Mouse (Mus musculus) gastrocnemius, postnatal 4 days (tissue): ENCODE data around the gene Ecm1. TPM values are rescaled to one million over a fixed set of nuclear protein-coding genes. Genes with fewer than 3 reads are reported as not detected.

Source experiments
- DNase-seq, 2 experiments: peaks; one replicate each; pipeline ENCODE4 v3.0.0; 2021 to 2022; ENCODE audit warnings: low spot score in 2 of 2, mixed read lengths in 2 of 2
- total RNA-seq, 2 experiments: library from RNA; stranded (reverse); gene quantifications; 2 replicates each; pipeline ENCODE4 v1.2.3; 2021

Gene Ecm1
- total RNA-seq, 2 experiments from 2014 or later = 32.4 to 35.5 TPM

DNA sequence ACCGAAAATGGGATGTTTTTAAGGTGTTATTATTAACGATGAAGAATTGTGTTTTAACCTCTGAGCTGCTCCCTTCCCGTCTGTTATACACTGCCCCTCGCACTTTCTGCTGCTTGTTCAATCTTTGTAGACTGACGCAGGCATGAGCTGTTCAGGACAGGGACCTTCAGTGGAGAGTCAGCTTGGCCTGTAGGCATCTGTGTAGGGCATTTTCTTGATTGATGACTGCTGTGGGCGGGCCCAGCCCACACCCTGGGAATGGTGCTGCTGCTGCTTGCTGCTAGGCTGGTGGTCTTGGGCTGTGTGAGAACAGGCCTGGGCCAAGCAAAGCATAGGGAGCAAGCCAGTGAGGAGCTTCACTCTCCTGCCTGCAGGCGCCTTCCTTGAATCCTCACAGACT is 8.9 kb downstream of the Ecm1 start:
- no peak for DNase-seq

DNA sequence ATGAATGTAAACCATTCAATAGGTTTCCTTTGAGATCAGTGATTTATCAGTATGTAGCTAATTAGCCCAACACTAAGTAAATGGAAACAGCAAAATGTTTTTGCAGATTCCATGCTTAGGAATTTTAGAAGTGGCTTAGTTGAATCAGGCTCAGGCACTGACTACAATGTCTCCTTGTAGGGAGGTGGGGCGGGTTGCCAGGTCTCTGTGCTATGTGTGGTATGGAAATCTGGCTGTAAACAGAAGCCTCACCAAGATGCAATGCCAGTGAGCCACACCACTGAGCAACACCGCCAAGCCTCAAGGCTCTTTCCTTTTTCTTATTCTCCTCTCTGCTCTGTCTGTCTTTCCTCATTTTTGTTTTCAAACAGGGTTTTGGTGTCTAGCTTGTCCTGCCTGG is 10.5 kb downstream of the Ecm1 start:
- DNase-seq = no peak

DNA sequence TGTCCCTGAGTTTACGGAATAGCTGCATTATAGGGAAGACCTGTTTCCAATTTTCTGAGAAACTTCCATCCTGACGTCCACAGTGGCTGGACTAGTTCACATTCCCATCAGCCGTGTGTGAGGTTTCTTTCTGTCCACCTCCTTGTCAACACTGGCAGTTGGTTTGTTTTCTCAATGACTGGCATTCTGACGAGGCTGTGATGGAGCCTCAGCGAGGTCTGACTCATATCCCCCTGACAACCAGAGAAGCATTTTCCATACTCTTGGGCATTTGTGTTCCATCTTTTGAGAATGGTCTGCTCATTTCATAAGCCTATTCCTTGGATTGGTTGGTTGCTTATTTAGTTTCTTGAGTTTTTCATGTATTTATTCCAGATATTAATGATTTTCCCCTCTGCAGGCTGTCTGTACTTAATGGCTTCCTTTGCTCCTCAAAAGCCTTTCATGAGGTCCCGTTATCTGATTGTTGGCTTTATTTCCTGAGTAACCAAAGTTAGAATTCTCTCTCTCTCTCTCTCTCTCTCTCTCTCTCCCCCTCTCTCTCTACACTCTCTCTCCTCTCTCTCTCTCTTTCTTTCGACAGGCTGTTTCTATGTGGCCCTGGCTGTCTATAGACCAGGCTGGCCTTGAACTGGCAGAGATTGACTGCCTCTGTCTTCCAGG is 12.5 kb downstream of the Ecm1 start:
- no peak for DNase-seq

DNA sequence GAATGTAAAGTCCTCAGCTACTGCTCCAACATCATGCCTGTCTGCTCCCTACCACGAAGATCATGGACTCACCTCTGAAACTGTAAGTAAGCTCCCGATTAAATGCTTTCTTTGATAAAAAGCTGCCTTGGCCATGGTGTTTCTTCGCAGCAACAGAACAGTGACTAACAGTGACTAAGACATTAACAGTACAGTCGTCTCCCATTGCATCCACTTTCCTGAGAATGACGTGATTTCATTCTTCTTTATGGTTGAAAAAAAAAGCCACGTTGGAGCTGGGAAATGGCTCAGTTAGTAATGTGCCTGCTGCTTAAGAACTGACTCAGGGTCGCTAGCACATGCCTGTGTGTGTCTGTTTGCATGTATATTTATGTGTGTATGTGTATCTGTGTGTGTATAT is 13.5 kb downstream of the Ecm1 start:
- DNase-seq = no peak

DNA sequence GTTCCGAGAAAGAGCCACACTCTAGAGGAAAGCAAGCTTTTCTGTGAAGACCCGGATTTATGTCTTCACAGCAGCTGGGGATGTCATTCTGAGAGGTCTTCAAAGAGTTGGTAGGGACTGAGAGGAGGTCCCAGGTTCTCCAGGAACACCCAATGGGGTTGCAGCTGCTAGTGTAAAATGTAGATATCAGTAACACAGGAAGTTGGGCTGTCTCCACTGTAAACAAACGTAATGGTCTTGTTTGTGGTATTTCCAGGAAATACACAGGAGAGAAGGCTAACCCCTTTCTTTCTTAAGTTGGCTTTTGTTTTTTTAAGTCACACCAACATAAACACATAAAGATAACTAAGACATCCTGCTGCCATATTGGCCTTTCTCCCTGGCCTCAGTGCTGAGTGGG is 17.0 kb downstream of the Ecm1 start:
- no peak for DNase-seq

DNA sequence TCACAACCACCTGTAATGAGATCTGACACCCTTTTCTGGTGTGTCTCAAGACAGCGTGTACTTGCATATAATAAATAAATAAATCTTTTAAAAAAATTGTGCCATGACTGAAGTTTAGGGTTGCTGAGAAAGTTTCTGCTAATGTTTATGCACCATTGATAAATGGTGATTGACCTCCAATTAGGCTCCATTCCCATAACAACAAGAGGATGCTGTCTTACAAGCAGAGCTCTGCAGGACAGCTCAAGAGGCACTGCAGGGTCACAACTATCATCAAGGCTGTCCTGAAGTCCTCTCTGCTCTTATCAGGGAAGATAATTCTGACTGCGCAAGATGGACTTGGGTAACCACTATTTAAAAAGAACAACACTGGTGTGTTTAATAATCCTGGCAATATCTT is 21.2 kb downstream of the Ecm1 start:
- DNase-seq = no peak

DNA sequence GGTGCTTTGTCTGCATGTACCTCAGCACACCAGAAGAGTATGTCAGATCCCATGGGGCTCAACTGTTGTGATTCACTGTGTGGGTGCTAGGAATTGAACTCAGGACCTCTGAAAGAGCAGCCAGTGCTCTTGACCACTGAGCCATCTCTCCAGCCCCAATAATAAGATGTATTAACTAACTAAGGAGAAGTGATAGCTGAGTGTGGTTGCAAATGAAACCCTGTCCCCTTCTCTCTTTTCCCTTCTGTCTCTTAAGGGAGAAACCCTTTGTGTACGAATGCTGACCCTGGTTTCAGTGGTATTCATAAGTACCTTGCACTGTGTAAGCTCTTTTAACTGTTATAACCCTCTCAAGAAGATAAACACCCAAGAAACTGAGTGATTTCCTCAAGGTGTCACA is 23.3 kb downstream of the Ecm1 start:
- no peak for DNase-seq

DNA sequence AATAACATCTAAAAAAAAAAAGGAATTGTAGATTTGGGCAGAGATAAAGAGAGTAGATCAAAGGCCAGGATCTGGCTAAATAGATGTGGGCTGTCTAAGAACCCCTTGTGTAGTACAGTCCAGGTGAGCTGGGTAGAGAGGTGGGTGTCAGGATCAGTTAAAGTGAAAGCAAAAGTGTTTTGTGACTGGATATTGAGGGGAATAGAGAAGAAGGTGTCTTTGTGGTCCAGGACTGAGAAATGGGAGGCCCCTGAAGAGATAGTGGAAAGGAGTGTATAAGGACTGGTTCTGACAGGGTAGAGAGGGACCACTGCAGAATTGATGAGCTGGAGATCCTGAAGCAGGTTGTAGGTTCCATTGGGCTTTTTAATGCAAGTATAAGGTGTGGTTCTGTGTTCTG is 29.4 kb downstream of the Ecm1 start:
- no peak for DNase-seq

DNA sequence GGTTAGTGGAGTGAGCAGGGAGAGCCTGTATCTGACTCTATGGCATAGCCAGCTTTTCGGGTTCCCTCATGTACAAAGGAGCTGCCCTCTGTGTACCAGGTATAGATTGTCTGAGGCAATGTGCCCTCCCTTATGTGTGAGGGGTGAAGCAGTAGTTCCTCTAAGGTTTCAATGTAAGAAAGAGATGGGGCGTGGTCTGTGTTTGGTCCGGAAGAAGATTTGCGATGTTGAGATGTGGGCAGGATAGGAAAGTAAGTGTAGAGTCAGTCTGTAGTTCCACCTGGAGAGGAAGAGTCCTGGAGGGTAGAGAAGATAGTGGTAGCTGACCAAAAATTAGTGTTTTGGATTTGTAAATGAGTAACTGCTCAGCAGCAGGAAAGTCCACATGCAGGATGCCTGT is 30.3 kb downstream of the Ecm1 start:
- DNase-seq = no peak

DNA sequence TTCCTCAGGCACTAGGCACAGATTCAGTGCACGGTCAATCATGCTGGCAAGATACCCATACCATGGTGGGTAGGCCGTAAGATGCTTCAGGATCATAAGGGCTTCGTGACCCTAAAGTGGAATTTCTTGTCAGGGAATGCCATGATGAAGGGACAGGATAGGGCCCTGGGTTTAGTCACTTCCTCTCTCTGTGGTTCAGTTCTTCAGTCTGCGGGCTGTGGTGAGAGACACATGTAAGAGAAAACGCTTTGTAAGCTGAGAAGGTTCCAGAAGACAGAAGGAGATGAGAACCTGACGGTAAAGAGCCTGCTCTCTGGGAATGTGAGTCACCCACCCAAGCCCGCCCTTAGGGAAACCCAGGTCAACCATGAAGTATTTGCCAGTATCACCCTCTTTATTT is 31.9 kb downstream of the Ecm1 start:
- DNase-seq = no peak

DNA sequence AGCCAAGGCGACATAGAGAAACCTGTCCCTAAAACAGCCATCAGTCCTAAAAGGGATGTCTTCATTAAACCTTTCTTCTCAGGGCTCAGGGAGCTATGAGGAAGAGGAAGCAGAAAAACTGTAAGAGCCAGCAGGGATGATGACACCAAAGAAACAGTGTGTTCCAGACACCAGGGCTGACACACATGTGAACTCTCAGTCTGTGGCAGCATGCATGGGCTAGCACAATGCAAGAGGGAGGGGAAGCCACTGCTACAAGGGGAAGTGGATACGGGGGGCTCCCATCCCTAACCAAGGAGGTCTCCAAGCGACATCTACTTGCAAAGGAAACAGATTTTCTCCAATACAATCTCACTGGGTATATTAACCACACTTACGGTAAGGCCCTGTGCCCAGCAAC is 33.1 kb downstream of the Ecm1 start:
- no peak for DNase-seq

DNA sequence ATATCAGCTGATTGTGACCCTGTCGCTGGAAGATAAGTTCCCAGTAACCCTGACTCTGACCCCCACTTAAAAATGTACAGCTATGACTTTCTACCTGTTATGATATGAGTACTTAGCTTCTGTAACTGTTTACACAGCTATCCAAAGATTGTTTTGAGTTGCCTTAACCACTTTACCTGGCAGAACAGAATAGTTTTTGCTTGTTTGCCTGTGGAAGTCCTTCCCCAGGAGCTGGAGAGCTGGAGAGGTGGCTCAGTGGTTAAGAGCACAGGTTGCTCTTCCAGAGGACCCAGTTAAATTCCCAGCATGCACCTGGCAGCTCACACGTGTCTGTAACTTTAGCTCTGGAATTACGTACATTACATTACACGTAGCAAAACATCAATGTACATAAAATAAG is 34.8 kb downstream of the Ecm1 start:
- no peak for DNase-seq

DNA sequence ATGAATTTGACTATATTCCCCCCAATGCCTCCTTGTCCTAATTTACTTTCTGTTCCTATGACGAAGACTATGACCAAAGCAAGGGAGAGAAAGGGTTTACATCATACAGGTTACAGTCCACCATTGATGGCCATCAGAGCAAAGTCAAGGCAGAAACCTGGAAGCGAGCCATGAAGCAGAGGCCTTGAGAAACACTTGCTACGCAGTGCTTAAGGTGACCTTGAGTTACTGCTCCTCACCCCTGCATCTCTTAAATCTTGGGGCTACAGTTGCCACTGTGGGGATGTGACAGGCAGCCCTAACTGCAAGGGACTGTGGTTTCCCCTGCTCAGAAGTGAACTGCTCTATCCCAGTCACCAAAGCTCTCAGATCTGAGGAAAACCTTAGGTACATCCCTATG is 36.1 kb downstream of the Ecm1 start:
- DNase-seq = no peak

DNA sequence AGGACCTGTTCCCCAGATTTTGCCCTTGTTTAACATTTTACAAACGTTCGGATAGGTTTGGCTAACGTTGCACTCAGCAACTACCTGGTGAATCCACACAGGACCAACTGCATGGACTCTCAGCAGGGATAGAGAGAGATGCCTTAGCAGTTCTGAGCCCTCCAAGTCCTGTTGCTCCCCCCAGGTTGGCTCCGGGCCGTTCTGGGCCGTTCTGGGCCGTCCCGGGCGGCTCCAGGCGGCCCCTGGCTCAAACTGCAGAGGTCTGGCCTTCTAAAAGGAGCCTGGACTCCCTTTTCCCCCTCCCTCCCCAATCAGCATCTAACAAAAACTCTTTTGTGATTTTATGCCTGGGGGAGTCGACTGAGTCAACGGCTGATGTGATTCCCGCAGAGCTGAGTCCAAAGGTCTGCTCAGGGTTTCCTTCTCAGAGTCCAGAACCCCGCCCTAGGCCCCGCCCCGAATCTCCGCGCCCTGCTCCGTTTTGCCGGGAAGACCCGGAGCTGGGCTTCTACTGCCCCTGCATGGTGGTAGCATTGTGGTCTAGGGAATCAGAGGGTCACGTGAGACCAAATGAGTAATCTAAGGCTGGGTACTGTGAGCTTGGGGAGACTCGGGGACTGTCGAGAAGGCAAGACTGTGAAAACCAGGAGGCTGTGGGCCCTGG is 37.4 kb downstream of the Ecm1 start:
- peak; percentile 72 to 85 for DNase-seq

DNA sequence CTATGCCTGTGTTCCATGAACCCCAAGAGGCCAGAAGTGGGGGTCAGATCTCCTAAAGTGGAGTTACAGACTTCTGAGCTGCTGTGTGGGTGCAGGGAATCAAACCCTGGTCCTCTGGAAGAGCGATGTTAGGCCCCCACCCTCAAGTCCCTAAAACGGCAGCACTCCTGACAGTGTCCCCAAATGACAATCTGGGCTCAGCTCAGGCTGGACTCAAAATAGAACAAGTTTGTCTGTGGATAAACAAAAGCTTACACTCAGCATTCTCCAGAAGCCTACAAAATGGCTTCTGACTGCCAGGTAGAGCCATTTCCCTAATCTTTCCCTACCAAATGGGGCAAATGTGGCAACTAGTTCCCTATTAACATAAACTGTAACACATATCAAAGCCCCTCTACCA is 38.3 kb downstream of the Ecm1 start:
- no peak for DNase-seq

DNA sequence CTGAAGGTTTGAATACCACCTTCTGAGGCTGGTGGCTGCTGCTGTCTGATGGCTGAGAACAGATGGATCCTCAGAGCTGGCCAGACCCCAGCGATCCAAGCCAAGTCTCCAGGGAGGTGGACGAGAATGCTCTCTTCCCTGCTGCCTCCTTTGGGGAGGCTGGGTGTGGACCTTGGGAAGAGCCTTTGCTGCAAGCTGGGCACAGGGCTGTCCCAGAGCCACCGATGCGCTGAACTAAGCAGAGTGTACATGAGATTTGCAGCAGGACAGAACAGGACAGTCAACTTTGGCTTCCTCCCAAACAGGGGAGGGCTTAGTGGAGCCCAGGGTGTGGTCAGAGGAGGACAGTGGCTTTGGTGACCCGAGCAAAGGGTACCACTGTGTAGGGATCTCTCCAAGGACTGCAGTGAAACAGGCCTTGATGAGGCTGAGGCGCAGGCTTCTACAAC is 39.1 kb downstream of the Ecm1 start:
- DNase-seq = no peak

DNA sequence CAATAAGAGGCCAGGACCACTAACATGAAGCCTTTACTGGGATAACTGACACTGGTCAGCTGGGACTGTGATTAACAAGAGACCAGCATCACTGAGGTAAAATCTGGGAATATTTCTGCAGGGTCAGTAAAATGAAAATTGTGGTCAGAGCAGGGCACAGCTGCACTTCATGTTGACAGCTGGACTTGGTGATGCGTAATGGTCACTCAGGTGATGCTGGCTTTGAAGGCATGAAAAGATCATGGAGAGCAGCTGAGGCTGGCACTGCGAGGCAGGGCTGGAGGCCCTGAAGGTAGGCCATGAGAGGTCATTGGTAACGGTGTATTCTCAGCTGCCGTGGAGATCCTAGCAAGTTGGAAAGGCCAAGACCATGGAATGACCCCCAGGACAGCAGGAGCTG is 41.1 kb downstream of the Ecm1 start:
- no peak for DNase-seq

DNA sequence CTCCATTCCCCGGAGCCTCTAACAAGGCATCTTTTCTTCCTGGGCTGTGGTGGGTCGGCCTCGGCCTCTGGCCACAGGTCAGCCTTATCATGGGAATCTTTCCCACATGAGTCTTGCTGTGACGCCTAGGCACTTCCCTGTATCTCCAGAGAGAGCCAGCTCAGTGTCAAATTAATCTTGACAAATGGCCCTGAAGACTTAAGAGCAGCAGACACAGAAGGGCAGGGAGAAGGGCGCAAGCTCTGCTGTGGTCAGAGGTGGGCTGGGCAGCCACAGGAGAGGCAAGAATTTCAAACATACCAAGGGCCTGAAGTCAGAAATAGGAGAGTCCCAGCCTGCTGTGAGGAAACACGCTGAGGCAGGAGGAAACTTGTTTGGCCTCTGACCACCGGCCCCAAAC is 43.0 kb downstream of the Ecm1 start:
- DNase-seq = no peak

DNA sequence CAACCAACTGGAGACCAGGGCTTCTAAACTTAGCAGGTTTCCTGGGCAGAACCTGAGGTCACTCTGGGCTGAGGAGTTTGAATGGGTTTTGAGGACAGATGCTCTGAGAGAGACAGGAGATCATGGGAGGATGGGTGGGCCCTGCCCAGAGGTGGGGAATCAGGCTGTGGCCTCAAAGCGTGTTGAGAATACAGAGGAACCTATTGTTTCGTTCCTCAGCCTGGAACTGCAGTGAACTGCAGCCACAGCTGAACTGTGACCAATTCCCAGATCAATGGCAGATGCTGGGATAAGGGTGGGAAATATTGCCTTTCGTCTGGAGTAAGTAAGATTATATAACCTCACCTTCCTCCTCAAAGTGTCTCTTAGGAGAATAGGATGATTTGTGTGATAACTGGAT is 43.6 kb downstream of the Ecm1 start:
- DNase-seq = no peak

DNA sequence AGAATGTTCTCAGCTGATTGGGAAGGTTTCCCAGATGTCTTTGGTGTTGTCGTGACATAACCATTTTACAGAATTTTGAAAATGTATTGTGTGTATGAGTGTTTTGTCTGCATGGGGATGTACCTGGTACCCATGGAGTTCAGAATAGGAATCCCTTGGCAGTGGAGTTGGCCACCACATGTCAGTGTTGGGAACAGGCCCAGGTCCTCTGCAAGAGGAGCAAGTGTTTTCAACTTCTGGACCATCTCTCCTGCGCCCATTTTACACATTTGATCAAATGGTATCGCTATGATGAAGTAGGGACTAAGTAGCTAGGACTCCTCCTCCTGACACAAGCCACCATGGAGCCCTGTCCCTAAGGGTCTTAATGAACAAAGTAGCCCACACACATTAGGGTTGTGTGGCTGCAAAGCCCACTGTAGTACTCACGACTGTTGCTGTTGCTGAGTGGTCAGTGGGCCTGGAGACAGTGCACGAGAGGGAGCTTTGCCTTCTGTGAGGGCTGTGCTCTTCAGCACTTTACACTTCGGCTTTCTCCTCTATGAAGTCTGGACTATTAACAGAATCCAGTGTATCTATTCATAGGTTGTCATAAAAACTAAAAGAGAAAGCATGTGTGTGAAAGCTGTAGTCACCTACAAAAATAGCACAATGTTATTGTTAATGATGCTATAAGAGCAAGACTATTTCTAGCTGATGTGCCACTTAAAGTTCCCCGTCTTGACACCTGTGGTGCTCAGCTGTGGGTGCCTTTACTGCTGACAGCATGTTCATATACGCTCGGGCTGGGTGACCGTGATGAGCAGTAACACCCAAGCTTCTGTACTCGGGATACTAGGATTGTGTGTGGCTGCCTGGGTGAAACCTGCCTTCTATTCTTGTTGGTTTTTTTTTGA is 44.3 kb downstream of the Ecm1 start:
- DNase-seq = peak in 1 of 2 experiments; percentile 3

DNA sequence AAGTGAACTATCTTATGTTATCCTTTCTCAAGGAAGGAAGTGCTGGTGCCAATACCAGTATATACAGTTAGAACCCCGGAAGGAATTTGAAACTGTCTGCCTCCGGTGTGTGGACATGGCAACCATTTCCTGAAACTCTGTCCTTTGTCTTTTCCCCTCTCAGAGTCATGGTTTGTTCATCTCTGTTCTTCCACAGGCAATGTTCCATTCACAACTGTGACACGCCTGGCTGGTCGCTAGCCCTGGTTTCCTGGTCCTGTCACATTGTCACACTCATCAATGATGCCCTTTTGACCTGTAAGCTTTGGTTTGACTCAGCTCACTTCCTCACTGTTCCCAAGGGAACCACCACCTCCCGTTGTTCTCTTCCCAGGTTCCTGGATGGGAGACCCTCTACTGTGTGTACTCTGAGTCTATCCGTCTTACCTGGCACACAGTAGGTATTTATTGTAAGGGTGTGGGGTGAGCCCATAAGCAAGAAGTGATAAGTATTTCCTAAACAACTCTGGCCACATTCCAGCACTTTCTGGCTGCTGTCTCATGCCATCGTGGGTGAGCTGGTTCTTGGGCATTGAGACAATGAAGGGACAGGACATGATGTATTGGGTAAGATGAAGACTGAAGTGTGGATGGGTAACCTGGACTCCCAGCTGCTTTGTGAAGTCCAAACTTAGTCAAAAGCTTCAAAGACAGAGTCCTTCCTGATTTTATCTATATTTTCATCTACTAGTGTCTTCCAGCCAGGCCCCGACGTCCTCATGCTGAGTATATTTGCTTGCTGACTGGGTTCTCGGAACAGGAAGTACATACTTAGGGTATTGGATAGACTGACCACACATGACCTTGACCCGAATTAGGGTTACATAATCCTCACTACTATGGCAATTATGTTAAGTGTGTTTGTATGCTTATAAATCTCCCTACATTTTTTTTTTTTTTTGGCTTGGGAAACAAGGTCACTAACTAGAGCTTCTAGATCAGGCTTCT is 45.3 kb downstream of the Ecm1 start:
- DNase-seq = peak in 1 of 2 experiments; percentile 8
